Mouse (Mus musculus) embryonic facial prominence, embryonic 10.5 days (tissue): ENCODE measurements around the gene Gm30302. TPM values are rescaled to one million over a fixed set of nuclear protein-coding genes. Genes with fewer than 3 reads are reported as not detected.

Experiments
- polyA plus RNA-seq: library from polyadenylated mRNA; unstranded; fragments of >200 nt; fragmentation: Nextera tagmentation; extraction: Ambion mirVana; gene quantifications from 2 replicates; pipeline ENCODE4 v1.2.1, GENCODE M21; 2016

The Gm30302 gene
- polyA plus RNA-seq, 1 experiment from 2014 or later = not detected

Other genes with a start within 250 kb of the Gm30302 start
- 1.2 TPM in 2 replicates for gene Omd, start 216.5 kb downstream of the Gm30302 start, polyA plus RNA-seq
- gene Ogn, start 191.0 kb downstream of the Gm30302 start, polyA plus RNA-seq = 2.0 and 3.6 TPM in 2 replicates
- 34.4 and 35.2 TPM in 2 replicates for gene Cenpp, start 146.2 kb downstream of the Gm30302 start, polyA plus RNA-seq
- 21.7 and 24.2 TPM in 2 replicates for gene Nol8, start 145.9 kb downstream of the Gm30302 start, polyA plus RNA-seq
- 99.9 and 114 TPM in 2 replicates for gene Iars, start 116.9 kb downstream of the Gm30302 start, polyA plus RNA-seq